Mouse (Mus musculus): ENCODE measurements around the gene Lin9.

DNA sequence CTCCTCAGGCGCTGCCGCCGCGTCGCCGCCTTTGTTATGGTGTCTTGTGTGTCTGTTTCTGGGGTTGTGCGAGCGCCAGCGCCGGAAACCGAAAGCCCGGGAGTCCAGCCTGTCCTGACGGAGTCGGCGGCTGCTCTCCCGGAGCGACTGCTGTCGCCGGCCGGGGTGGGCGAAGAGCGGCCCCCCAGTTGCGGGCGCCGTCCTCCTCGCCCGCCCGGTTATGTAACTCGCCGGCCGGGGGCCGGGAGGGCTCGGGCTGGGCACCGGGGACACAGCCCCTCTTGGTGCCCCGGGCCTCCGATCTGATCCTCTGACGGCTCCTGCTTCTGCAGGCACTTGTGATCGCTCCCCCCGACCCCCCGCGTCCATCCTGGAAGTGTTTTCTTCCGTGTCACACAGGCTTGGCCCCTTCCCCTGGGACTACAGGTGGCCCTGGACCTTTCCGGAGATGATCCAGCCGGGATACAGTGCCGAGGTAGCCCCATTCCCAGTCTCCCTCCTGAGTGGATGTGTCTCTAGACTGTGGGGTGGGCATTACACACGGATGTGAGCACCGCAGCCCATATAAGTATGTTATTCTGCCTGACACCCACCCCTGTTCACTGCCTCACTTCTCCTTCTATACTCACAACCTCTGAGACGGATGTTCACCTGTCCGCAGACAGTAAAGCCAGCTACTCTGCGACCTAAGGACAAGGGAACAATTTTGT lies 723 bp downstream of the Lin9 start:
- no peak for TF ChIP-seq POLR2A (IDR thresholded peaks at IDR 0.05; ENCODE audit: control insufficient read depth in 1 of 2, insufficient read depth in 1 of 2, low read depth in 1 of 2, low read length in 2 of 2, poor library complexity in 1 of 2)
- TF ChIP-seq RCOR1 (IDR thresholded peaks at IDR 0.05; ENCODE audit: low read depth, low read length) = no peak
- TF ChIP-seq SIN3A (IDR thresholded peaks at IDR 0.05; ENCODE audit: low read length) = no peak
- no peak for TF ChIP-seq EP300 (IDR thresholded peaks at IDR 0.05; ENCODE audit: low read depth in 1 of 2, low read length in 2 of 2)
- no peak for TF ChIP-seq NELFE (IDR thresholded peaks at IDR 0.05; ENCODE audit: low read depth, low read length)
- TF ChIP-seq GATA1 (IDR thresholded peaks at IDR 0.05; ENCODE audit: low read depth, low read length) = no peak
- TF ChIP-seq ETS1 (IDR thresholded peaks at IDR 0.05; ENCODE audit: low read depth, low read length) = no peak
- TF ChIP-seq E2F4 (IDR thresholded peaks at IDR 0.05; ENCODE audit: borderline replicate concordance, low read depth, low read length) = no peak
- no peak for TF ChIP-seq USF1 (IDR thresholded peaks at IDR 0.05; ENCODE audit: low read depth, low read length)
